Mouse (Mus musculus) liver, postnatal 0 days (tissue): ENCODE measurements at regions not wholly inside any gene's neighbourhood (a gene's known extent, or its start where the extent isn't known, plus 50 kb on each side); places are given as distances from the start of the nearest gene placed in this dataset.

Experiments used
- CTCF ChIP-seq: sonication (generic); IDR thresholded peaks from 2 replicates; pipeline ENCODE4 v1.5.1; 2016; ENCODE audit warnings: antibody characterized with exemption, low read depth
- EP300 ChIP-seq: IDR thresholded peaks from 2 replicates; pipeline ENCODE4 v1.6.1; 2016; ENCODE audit warnings: antibody characterized with exemption, low read depth, mild to moderate bottlenecking

- no peak for TF ChIP-seq CTCF
- TF ChIP-seq EP300 = no peak
Measured at GRCm38 (mm10) chr4:75812266-75812665, 534.2 kb upstream of the Dmac1 start.
